Mouse (Mus musculus): ENCODE results near the gene F2rl3. TPM values are rescaled to one million over a fixed set of nuclear protein-coding genes. Genes with fewer than 3 reads are reported as not detected.

The F2rl3 gene
- total RNA-seq (2022) = under 1 TPM in 3 of 4 experiments, not detected in 1; 0.23 to 0.55 (median 0.43) TPM

DNA sequence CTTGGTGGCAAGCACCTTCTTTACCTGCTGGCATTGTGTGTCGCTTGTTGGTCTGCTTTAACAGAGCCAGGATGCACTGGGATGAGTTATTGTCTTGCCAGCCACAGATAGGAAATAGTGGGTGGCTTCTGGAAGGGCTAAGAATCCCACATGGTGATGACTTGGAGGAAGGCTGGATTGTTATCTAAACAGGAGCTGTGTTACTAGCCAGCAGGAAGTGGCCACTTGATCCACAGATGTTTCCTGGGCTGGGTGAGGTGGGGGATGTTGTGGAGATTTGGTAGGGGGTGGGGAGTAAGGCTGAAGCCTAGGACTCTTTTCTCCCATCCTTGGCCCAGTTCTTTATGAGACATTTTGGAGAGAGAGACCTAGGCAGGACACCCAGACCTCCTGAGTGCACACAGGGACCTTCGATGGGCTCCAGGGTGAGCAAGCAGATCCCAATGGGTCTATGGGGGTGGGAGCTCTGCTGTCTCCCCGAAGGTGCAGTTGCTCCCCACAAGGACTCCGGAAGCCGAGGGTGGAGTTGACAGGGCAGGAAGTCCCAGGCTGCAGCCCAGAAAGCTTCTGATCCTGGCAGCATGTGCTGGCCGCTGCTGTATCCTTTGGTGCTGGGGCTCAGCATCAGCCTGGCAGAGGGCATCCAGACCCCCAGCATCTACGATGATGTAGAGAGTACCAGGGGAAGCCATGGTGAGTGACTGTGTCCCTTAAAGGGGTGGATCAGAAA, at the start of gene F2rl3:
Gene F2rl3, plus strand, starts transcription at position 559 of the 730 bp plus-strand sequence.
- DNase-seq (ENCODE audit: low spot score in 2 of 2) = peak in 1 of 2 experiments; percentile 2

DNA sequence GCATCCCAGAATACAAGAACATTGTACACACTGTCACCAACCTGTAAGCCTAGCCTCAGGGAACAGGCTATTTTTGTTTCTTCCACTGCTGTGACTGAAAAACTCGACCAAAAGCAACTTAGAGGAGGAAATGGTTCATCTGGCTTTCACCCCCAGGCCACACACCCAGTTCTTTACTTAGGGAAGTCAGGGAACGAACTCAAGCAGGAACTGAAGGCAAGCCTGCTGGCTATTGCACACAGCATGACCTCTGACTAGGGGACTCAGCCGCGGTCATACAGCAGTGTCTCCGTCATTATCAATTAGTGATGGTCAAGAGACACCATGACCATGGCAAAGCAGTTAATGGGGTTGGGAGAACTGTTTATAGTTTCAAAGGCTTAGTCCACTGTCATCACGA, 49.1 kb upstream of the F2rl3 start:
- no peak for DNase-seq (ENCODE audit: low spot score in 2 of 2)

DNA sequence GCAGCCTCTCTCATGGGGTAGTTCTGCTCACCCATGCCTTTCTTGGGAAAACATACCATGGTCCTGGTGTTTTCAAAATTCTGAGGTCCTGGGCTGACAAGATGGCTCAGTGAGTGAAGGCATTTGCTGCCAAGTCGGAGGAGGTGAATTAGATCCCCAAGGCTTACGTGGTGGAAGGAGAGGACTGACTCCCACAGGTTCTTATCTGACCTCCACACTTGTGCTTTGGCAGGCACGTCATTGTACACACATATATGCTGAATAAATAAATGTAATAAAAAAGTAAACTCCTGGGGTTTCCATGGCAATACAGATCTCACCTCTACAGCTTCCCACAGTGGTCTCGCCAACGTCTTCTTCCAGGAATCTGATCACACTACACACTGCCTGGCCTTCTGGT, 45.1 kb upstream of the F2rl3 start:
- DNase-seq (ENCODE audit: low spot score in 2 of 2) = no peak

DNA sequence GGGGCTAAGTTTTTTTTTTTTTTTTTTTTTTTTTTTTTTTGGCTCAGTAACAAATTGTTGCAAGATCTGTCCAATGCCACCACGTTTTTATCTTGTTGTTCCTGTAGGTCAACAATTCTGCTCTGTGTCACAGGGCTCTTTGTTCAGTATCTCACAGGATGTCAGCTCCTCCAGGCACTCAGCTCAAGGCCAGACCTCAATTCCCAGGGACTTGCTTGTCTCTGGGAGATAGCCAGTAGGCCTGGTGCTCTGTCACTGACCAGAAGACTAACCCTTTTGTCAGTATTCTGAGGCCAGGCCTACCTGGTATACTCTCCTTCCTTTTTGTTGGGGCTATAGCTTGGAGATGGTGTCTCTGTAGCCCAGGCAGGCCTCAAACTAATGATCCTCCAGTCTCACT, 41.1 kb upstream of the F2rl3 start:
- DNase-seq (ENCODE audit: low spot score in 2 of 2) = no peak

DNA sequence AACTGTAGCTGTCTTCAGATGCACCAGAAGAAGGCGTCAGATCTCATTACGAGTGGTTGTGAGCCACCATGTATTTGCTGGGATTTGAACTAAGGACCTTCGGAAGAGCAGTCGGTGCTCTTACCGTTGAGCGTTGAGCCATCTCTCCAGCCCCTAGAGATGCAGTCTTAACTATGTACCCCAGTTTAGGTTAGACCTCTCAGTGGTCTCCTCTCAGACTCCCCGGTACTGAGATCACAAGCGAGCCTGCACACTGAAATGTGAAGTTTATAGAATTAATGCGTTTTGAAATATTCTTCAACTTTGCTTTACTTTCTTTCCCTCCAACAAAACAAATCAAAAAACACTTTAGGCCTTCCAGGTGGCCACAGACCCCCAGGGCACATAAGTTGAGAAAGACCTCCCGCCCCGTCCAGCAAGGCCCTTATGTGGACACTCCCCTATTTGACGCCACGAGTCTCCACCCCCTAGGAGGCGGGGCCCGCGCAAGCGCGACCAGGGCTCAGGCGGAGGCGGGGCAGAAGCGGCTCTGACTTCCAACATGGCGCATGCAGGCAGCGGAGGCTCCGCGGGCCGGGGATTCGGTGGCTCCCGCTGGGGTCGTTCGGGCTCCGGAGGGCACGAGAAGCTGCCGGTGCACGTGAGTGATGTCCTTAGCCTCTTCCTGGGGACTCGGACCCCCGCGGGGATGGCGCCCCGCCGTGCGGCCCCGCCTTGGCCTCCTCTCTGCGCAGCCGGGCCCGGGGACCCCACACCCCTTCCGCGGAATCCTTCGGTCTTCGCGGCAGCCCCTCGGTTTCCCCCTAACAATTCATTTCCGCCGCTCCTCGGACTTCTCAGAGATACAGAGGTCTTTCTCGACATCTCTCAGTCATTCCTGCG, 38.7 kb upstream of the F2rl3 start, which contains the start of gene Sin3b:
Gene Sin3b, plus strand, starts transcription at position 517 of the 882 bp plus-strand sequence.
- DNase-seq (ENCODE audit: low spot score in 2 of 2) = peak; percentile 88 to 89

DNA sequence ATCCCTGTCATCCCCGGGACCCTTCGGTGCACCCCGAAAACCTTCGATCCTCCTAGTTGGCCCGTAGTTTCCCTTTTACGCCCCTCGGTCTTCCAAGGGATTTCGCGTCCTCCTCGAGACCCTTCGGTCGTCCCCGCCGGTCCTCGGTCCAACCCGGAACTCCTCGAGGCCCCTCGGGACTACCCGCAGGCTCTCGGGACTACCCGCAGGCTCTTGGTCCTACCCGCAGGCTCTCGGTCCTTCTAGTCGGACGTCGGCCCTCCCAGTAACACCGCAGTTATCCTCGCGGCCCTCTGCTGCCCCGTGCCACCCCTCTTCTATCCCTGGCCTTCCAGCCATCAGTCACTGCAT, 38.1 kb upstream of the F2rl3 start:
- no peak for DNase-seq (ENCODE audit: low spot score in 2 of 2)

DNA sequence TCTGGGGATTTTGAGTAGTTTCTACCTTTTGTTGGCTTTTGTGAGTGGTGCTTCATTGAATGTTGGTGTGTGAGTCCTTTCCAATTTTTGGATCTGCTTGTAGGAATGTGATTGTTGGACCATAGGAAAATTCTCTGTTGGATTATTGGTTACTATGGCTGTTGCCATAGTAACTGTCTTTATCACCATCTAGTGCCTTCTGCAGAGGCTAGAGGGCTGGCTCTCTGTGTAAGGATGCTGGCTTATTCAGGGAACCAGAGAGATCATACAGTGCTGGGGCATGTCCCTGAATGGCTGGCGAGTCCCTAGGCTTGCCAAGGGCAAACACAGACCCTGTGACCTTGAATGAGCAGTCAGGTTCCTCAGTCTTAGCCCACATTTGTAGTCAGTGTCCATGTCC, 33.0 kb upstream of the F2rl3 start:
- no peak for DNase-seq (ENCODE audit: low spot score in 2 of 2)

DNA sequence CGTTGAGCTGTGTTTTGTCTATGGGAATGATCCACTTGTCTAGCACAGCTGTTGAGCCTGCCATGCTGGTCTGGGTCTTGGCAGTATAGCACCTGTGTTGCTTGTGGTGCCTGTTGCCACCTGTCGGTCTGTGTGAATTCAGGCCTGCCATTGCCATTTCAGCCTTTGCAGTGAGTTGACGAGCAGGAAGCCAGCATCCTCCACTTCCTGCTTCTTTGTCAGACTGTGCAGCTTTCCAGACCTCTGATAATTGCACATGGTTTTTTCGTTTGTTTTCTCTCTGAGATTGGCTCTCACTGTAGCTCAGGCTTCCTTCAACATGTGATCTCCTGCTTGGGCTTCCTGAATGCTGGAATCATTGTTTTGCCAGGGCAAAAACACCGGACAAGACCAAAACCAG, 26.7 kb upstream of the F2rl3 start:
- no peak for DNase-seq (ENCODE audit: low spot score in 2 of 2)

DNA sequence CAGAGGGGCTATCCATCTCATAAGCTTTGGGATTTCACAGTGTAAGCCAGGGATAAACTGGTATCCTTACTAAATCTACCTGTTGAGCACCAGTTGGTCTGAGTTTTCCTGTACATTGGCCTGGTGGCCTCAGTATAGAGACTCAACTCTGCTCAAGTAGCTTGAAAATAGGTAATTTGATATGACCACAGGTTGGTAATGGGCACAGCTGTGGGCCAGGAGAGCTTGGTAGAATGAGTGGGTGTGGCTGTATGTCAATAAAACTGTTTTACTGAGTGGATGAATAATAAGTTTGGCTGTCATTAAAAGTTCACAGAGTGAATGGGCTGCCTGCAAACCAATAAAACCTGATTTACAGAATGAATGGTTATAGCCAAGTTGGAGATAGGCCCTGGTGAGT, 24.8 kb upstream of the F2rl3 start:
- no peak for DNase-seq (ENCODE audit: low spot score in 2 of 2)

DNA sequence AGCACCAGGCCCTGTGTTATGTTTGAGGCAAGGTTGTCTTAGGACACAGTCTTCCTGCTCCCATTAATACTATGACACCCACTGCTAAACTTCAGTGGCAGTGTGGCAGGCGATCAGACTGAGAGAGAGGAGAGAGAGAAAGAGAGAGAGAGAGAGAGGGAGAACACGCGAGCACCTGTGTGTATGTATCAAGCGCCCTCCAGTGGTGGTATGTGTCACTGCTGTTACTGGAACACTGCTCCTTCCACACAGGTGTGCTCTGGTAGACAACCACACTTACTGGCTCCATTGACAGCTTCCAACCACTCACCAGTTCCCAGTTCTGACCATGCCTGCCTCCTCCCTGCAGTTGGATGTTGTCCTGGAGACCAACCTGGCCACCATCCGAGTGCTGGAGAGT, 15.6 kb upstream of the F2rl3 start:
- DNase-seq (ENCODE audit: low spot score in 2 of 2) = peak in 1 of 2 experiments; percentile 56

DNA sequence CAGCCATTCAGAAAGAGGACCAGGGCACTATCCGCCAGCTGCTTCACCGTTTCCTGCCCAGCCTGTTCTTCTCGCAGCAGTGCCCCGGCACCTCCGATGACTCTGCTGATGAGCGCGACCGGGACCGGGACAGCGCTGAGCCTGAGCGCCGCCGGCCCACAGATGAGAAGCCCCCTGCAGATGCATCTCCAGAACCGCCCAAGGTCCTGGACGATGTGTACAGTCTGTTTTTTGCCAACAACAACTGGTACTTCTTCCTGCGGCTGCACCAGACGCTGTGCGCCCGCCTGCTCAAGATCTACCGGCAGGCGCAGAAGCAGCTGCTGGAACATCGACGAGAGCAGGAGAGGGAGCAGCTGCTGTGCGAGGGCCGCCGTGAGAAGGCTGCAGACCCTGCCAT, 11.8 kb upstream of the F2rl3 start:
- DNase-seq (ENCODE audit: low spot score in 2 of 2) = no peak

DNA sequence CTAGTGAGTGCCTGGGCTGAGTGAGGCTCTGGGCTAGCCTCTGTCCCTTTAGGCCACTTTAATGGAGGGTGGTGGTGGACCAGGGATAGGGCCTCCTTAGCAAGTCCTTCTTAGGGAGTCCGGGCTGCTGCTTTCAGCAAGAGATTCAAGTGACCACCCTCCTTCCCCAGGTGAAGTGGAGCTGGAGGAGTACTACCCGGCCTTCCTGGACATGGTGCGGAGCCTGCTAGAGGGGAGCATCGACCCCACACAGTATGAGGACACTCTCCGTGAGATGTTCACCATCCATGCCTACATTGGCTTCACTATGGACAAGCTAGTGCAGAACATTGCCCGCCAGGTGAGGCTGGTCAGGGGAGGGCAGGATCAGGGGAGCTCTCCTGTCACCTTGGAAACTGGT, 11.4 kb upstream of the F2rl3 start:
- DNase-seq (ENCODE audit: low spot score in 2 of 2) = no peak

DNA sequence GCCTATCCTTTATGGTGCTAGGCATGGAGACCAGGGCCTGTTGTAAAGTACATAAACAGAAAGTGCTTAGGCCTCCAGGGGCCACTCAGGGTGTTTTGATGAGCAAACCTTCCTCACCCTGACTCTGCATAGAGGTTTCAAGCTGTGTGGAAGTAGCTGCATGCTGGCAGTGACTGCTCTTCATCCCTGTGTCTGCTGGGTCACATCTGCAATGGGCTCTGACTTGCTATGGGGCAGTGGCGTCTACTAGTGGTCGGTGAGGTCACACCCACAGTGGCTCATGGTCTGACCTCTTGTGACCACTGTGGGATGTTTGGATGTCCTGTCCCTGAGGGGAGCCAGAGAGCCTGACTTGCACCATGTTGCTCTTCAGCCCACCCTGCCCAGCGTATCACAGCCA, 10.6 kb upstream of the F2rl3 start:
- DNase-seq (ENCODE audit: low spot score in 2 of 2) = no peak

DNA sequence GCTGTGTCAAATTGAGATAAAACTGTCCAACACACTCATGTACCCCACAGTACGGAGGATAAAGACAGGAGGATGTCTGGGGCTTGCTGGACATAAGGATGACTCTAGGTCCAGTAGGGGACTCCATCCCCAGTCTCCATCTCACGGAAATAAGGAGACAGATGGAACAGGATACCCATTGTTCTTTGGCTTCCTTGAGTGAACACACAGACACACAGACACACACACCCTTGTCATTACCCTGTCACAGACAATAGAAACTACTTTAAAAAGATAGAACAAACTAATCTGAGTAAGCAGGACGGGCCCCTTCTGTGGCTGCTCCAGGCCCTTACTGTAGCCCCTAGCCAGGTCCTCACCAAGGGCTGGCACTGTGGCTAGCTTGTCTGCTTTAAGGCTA, 9.4 kb upstream of the F2rl3 start:
- DNase-seq (ENCODE audit: low spot score in 2 of 2) = no peak

DNA sequence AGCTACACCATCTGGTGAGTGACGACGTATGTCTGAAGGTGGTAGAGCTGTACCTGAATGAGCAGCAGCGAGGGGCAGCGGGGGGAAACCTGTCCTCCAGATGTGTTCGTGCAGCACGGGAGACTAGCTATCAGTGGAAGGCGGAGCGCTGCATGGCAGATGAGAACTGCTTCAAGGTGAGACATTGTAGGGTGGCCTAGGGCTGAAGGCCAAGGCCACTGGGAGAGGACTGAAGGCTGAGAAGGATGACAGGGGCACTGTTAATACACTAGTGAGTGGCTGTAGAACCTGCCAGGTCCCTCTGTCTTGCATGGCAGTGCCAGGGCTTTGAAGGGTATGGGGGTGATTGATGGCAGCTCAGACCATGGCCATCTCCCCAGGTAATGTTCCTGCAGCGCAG, 8.5 kb upstream of the F2rl3 start:
- DNase-seq (ENCODE audit: low spot score in 2 of 2) = peak in 1 of 2 experiments; percentile 3

DNA sequence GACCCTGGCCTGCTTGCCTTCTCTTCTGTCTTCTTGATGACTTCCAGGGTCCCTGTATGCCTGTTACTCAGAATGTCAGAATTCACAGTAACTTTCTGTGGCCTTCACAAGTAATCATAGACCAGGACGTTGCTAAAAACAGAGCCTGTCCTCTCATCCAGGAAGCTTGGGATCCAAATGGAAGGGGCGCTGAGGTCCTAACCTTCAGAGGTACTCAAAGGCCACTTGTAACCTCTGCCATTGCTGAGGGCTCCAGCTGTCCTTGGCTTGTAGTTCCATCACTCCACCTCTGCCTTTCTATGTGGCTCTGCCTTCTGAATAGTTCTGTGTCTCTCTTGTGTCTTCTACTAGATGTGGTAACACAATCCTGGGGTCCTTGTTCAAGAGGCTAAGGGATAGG, 7.9 kb upstream of the F2rl3 start:
- no peak for DNase-seq (ENCODE audit: low spot score in 2 of 2)

DNA sequence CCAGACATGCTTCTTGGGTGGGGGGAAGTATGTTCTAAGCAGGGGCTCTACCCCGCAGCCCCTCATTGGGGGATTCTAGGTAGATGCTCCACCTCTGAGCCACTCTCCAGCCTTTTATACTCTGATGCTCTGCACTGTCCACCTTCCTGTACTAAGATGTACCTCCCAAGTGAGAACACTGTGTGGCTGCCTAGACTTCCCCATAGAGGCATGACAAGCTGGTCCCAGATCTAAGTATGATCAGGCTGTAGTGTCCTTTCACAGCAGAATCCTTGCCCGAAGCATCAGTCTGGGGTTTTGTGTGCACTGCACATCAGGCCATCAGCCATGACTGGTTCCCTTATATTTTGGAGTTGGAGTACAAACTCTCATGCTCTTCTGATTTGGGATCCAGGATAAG, 5.6 kb upstream of the F2rl3 start:
- peak in 1 of 2 experiments; percentile 1 for DNase-seq (ENCODE audit: low spot score in 2 of 2)

DNA sequence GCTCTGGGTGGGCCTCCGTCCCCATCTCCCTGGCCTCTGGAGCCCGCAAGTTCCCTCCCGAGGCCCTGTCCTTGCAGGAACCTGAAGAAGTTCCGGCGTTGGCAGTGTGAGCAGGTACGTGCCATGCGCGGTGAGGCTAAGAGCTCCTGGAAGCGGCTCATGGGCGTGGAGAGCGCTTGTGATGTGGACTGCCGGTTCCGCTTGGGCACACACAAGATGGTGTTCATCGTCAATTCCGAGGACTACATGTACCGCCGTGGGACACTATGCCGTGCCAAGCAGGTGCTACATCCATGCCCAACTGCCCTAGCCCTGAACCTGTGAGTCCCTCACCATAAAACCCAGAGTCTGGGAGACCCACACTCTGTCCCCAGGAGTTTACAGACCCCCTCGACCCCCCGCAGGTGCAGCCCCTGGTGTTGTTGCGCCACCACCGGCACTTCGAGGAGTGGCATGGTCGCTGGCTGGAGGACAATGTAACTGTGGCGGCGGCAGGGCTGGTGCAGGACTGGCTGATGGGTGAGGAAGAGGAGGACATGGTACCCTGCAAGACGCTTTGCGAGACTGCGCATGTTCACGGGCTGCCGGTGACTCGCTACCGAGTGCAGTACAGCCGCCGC, 4.8 kb upstream of the F2rl3 start:
- DNase-seq (ENCODE audit: low spot score in 2 of 2) = peak in 1 of 2 experiments; percentile 6

DNA sequence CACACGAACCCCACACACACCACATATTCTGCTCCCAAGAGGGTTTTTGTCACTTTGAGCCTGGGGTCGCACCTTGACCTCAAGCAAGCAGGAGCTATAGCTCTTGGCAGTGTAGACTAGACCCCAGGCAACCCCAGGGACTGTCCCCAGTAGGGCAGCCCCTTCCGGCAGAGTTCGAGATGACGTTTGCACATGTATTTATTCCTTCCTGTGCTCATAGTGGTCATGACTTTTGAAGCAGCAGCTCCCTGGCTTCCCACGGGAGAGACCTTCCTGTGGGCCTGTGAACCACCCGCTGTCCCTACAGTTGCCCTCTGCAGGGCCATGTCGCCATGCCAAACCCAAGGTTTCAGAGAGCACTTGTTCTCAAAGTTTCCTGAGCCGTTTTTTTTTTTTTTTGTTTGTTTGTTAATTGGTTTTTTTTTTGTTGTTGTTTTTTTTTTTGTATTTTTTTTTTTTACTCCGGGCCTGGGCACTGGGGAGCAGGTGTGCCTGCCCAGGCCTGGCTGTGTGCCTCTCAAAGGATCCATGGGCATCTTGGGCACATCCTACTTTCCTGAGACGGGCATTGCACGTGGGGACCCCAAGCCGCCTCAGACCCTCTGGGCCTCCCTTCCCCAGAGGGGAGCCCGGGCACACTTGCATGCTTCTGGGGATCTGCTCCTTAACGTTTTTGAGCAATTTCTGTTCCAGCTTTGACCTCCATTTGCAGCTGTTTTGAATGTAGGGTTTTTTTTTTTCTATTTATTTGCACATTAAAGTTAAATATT, 4.1 kb upstream of the F2rl3 start:
- peak in 1 of 2 experiments; percentile 3 for DNase-seq (ENCODE audit: low spot score in 2 of 2)

DNA sequence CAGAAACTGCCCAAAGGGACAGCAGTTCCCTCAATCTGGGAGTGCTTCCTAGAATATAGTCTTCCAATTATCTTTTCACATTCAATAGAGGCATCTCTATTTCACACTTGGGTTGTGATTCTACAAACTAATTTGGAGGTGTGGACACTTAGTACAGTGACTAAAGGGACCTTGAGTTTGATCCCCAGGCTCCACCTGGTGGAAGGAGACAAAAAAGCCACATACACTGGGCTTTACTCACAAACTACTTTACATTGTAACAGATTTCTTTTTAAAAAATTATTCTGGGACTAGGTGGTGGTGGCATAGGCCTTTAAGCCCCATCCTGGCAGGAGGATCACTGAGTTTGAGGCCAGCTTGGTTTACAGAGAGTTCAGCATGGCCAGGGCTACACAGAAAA, 3.4 kb upstream of the F2rl3 start:
- no peak for DNase-seq (ENCODE audit: low spot score in 2 of 2)

DNA sequence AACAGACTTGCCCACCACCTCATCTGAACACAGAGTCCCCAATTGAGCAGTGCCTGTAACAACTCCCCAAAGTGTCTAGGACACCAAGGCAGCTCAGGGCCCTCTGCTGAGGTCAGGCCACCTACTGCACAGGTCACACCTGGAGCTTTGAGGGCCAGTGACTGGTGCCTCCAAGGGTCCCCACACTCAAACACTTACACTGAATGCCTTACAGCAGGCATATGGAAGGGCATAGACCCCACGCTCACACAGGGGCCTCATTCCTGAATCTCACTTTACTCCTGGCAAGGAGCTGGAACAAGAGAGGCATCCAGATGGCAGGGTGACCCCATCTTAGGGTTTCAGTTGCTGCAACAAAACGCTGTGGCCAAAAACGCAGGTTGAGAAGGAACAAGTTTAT, 1.5 kb upstream of the F2rl3 start:
- DNase-seq (ENCODE audit: low spot score in 2 of 2) = no peak
